Mouse (Mus musculus) myocyte (in vitro differentiated cells): ENCODE measurements at regions not wholly inside any gene's neighbourhood (a gene's known extent, or its start where the extent isn't known, plus 50 kb on each side); places are given as distances from the start of the nearest gene placed in this dataset.

Experiments
- H3K27me3 ChIP-seq: one replicate; pipeline ENCODE4 v1.6.1; 2011; ENCODE audit not compliant: control insufficient read depth, insufficient read depth, insufficient read length
- H3K36me3 ChIP-seq: one replicate; pipeline ENCODE4 v1.6.1; 2011; ENCODE audit not compliant: control insufficient read depth, insufficient read depth
- H3K4me2 ChIP-seq: one replicate; pipeline ENCODE4 v1.6.1; 2011; ENCODE audit warnings: low read depth, control low read depth
- H3K4me3 ChIP-seq: one replicate; pipeline ENCODE4 v1.5.1; 2011; ENCODE audit warnings: mild to moderate bottlenecking, control low read depth, moderate library complexity
- H3K79me2 ChIP-seq: one replicate; pipeline ENCODE4 v1.6.1; 2011; ENCODE audit not compliant: control insufficient read depth, insufficient read depth
- H3ac ChIP-seq: one replicate; pipeline ENCODE4 v1.6.1; 2011; ENCODE audit not compliant: control insufficient read depth, insufficient read length
- CEBPB ChIP-seq: IDR thresholded peaks from 2 replicates; pipeline ENCODE4 v1.6.1; 2011; ENCODE audit warnings: mild to moderate bottlenecking, moderate library complexity; ENCODE audit not compliant: poor library complexity, insufficient read depth, severe bottlenecking
- E2F4 ChIP-seq: IDR thresholded peaks from one replicate; pipeline ENCODE4 v1.6.1; 2011; ENCODE audit warnings: mild to moderate bottlenecking, control low read depth, moderate library complexity; ENCODE audit not compliant: insufficient read depth
- MAX ChIP-seq: IDR thresholded peaks from one replicate; pipeline ENCODE4 v1.6.1; 2011; ENCODE audit warnings: low read depth, mild to moderate bottlenecking, control low read depth
- MYOD1 ChIP-seq, 3 experiments: IDR thresholded peaks; one replicate each; pipeline ENCODE4 v1.6.1; 2011; ENCODE audit warnings: control low read depth in 2 of 3, low read depth in 2 of 3, mild to moderate bottlenecking in 2 of 3, moderate library complexity in 1 of 3; ENCODE audit not compliant: insufficient read length in 2 of 3, control insufficient read depth in 1 of 3
- MYOG ChIP-seq, 3 experiments: IDR thresholded peaks; one replicate each; pipeline ENCODE4 v1.6.1; 2011; ENCODE audit warnings: control low read depth in 2 of 3, low read depth in 2 of 3, mild to moderate bottlenecking in 2 of 3; ENCODE audit not compliant: insufficient read length in 2 of 3, control insufficient read depth in 1 of 3, insufficient read depth in 1 of 3
- POLR2A ChIP-seq: IDR thresholded peaks from one replicate; pipeline ENCODE4 v1.6.1; 2011; ENCODE audit warnings: low read depth, mild to moderate bottlenecking, control low read depth, moderate library complexity; ENCODE audit not compliant: insufficient read length
- POLR2AphosphoS2 ChIP-seq: IDR thresholded peaks from one replicate; pipeline ENCODE4 v1.6.1; 2011; ENCODE audit warnings: low read depth, control low read depth; ENCODE audit not compliant: insufficient read length
- REST ChIP-seq: IDR thresholded peaks from one replicate; pipeline ENCODE4 v1.6.1; 2011; ENCODE audit warnings: mild to moderate bottlenecking, control low read depth, moderate library complexity; ENCODE audit not compliant: insufficient read depth, insufficient read length
- SRF ChIP-seq: IDR thresholded peaks from one replicate; pipeline ENCODE4 v1.6.1; 2011; ENCODE audit warnings: low read depth; ENCODE audit not compliant: control insufficient read depth, insufficient read length
- TCF12 ChIP-seq: IDR thresholded peaks from one replicate; pipeline ENCODE4 v1.6.1; 2011; ENCODE audit warnings: mild to moderate bottlenecking, control low read depth; ENCODE audit not compliant: poor library complexity, insufficient read depth, severe bottlenecking
- TCF3 ChIP-seq: IDR thresholded peaks from one replicate; pipeline ENCODE4 v1.6.1; 2011; ENCODE audit warnings: low read depth, control low read depth; ENCODE audit not compliant: insufficient read length
- USF1 ChIP-seq: IDR thresholded peaks from one replicate; pipeline ENCODE4 v1.6.1; 2011; ENCODE audit warnings: low read depth, mild to moderate bottlenecking, control low read depth, moderate library complexity

DNA sequence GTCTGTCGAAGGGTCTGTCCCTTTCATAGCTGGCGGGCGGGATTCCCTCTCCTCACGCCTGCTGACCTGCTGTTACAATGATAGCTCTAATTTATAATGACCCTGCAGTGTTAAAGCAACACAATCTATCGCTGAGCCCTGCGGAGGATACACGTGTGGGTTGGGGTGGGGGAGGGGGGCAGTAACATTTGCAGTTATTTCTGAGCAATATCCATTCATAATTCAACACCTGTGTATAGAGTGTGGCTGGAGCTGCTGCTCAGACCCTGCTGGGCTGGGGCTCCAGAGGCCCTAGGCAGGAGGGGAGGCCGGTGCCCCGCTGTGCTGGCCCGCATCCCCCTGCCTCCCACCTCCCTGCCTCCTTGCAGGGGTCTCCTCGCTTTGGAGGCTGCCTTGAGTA is 106.6 kb upstream of the Smad3 start:
- Histone ChIP-seq H3K4me2 (no peak overlapping the region), H3ac (no peak overlapping the region), H3K79me2 (no peaks in the 10 kb centered on the region), H3K36me3 (no peaks in the 10 kb centered on the region), H3K27me3 (no peaks in the 10 kb centered on the region), H3K4me3 (no peak overlapping the region)
- TF ChIP-seq TCF3, result no peak
- no peak for TF ChIP-seq POLR2AphosphoS2
- TF ChIP-seq CEBPB, result no peak
- TF ChIP-seq TCF12, result no peak
- no peak for TF ChIP-seq REST
- no peak for TF ChIP-seq MYOD1 (IDR thresholded peaks at IDR 0.05; ENCODE audit: control insufficient read depth in 1 of 3, insufficient read length in 2 of 3, low read depth in 2 of 3)
- TF ChIP-seq E2F4, result no peak
- TF ChIP-seq MYOG (IDR thresholded peaks at IDR 0.05; ENCODE audit: control insufficient read depth in 1 of 3, insufficient read depth in 1 of 3, insufficient read length in 2 of 3, low read depth in 2 of 3), result no peak
- TF ChIP-seq USF1, result no peak
- no peak for TF ChIP-seq MAX
- no peak for TF ChIP-seq POLR2A
- TF ChIP-seq SRF, result no peak

DNA sequence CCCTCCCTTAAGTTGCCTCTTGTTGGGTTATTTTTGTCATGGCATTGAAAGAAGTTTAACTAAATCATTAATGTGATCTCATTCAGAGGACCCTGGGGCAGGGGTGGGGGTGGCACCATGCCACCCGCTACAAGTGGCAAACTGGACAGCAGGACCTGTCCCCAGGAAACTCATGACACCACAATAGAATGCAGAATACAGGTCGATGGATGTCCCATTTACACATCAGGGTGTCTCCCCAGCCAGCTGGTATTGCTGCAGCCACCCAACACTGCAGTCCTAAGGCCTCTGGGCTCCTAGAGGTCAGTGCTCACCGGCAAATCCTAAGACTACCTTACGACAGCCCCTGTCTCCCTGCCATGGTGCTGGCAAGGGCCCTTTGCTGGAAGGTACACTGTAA is 105.5 kb upstream of the Smad3 start:
- H3K27me3 ChIP-seq, result no peaks in the 10 kb centered on the region
- TF ChIP-seq REST (no peak), POLR2AphosphoS2 (no peak), MAX (no peak), MYOG (IDR thresholded peaks at IDR 0.05; ENCODE audit: control insufficient read depth in 1 of 3, insufficient read depth in 1 of 3, insufficient read length in 2 of 3, low read depth in 2 of 3) (no peak), E2F4 (no peak), TCF12 (no peak), SRF (no peak), MYOD1 (IDR thresholded peaks at IDR 0.05; ENCODE audit: control insufficient read depth in 1 of 3, insufficient read length in 2 of 3, low read depth in 2 of 3) (no peak), TCF3 (no peak), USF1 (no peak), CEBPB (no peak), POLR2A (no peak)
- H3K4me2 ChIP-seq, result no peak overlapping the region
- H3K36me3 ChIP-seq, result no peaks in the 10 kb centered on the region
- no peak overlapping the region for H3K4me3 ChIP-seq
- H3ac ChIP-seq, result no peak overlapping the region
- H3K79me2 ChIP-seq, result no peaks in the 10 kb centered on the region

DNA sequence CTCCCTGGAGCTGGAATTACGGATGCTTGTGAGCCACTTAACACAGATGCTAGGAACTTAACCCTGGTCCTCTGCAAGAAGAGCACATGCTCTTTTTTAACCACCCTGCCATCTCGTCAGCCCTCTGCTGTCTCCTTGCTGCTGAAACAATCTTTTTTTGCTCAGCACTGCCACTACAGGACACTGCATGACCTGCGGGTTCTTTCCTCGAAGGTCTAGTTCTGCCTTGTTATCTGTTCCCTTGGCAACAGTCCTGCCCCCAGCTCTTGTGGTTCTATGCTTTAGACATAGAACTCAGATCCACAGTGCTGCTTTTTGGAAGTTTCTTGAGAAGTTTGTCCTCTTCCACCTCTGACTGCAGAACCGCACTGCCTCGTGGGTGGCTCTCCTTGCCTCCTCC is 104.6 kb upstream of the Smad3 start:
- no peaks in the 10 kb centered on the region for H3K79me2 ChIP-seq

DNA sequence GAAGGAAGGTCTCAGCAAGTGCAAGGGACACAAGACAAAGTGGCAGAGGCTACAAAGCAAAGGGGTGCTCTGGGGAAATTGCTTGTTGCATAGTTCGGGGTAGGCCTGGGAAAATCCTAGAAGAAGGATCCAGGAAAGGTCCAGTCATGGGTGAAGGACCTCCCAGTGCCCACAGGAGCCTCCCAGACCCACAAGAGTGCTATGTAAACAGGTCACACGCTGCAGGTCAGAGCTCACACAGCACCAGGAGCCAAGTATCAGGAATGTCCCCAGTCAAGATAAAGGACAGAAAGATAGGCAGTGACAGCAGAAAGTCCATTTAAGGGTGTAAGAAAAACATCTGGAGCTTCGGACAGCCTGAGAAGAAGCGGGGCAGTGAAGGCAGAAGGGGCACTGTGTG is 103.6 kb upstream of the Smad3 start:
- Histone ChIP-seq H3K4me2 (no peak overlapping the region), H3ac (no peak overlapping the region), H3K36me3 (no peaks in the 10 kb centered on the region), H3K79me2 (no peaks in the 10 kb centered on the region), H3K27me3 (no peaks in the 10 kb centered on the region), H3K4me3 (no peak overlapping the region)
- TF ChIP-seq SRF, result no peak
- no peak for TF ChIP-seq E2F4
- no peak for TF ChIP-seq USF1
- TF ChIP-seq POLR2A, result no peak
- TF ChIP-seq MYOG (IDR thresholded peaks at IDR 0.05; ENCODE audit: control insufficient read depth in 1 of 3, insufficient read depth in 1 of 3, insufficient read length in 2 of 3, low read depth in 2 of 3), result no peak
- no peak for TF ChIP-seq POLR2AphosphoS2
- no peak for TF ChIP-seq TCF3
- TF ChIP-seq CEBPB, result no peak
- TF ChIP-seq TCF12, result no peak
- no peak for TF ChIP-seq MAX
- no peak for TF ChIP-seq REST
- no peak for TF ChIP-seq MYOD1 (IDR thresholded peaks at IDR 0.05; ENCODE audit: control insufficient read depth in 1 of 3, insufficient read length in 2 of 3, low read depth in 2 of 3)

More for the DNA sequence above, 104.6 kb upstream of the Smad3 start:
- H3ac ChIP-seq, result no peak overlapping the region
- H3K36me3 ChIP-seq, result no peaks in the 10 kb centered on the region
- TF ChIP-seq TCF12 (no peak), REST (no peak), MAX (no peak), POLR2AphosphoS2 (no peak), SRF (no peak), CEBPB (no peak), TCF3 (no peak), E2F4 (no peak), POLR2A (no peak), MYOD1 (IDR thresholded peaks at IDR 0.05; ENCODE audit: control insufficient read depth in 1 of 3, insufficient read length in 2 of 3, low read depth in 2 of 3) (no peak), USF1 (no peak), MYOG (IDR thresholded peaks at IDR 0.05; ENCODE audit: control insufficient read depth in 1 of 3, insufficient read depth in 1 of 3, insufficient read length in 2 of 3, low read depth in 2 of 3) (no peak)
- H3K27me3 ChIP-seq, result no peaks in the 10 kb centered on the region
- H3K4me2 ChIP-seq, result no peak overlapping the region
- H3K4me3 ChIP-seq, result no peak overlapping the region

DNA sequence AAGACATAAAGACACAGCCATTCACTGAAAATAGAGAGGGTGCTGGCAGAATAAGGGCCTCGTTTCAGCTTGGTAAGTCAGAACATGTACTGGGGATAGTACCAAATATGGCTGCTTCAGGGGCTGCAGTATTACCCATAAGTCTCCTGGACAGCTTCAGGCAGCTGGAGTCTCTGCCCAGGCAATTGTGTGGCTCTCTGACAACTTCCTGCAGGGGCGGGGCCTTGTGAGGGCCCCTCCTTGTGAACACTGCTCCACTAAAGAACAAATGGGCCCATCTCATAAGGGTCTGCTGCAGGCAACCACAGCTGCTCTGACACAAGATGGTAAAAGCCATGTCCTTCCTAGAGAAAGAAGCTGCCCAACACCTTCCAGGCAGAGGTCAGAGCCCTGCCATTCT is 102.4 kb upstream of the Smad3 start:
- H3K4me2 ChIP-seq, result no peak overlapping the region
- TF ChIP-seq MYOG (IDR thresholded peaks at IDR 0.05; ENCODE audit: control insufficient read depth in 1 of 3, insufficient read depth in 1 of 3, insufficient read length in 2 of 3, low read depth in 2 of 3) (no peak), POLR2A (no peak), POLR2AphosphoS2 (no peak), TCF12 (no peak), TCF3 (no peak)
- H3ac ChIP-seq, result no peak overlapping the region
- H3K79me2 ChIP-seq, result no peaks in the 10 kb centered on the region
- no peak overlapping the region for H3K4me3 ChIP-seq
- H3K36me3 ChIP-seq, result no peaks in the 10 kb centered on the region
- H3K27me3 ChIP-seq, result no peaks in the 10 kb centered on the region
